Mouse (Mus musculus): Measurements from ENCODE around the gene Llgl2.

The Llgl2 gene

GRCm38 (mm10) chr11:115881002-115881401 lies 57.2 kb downstream of the Llgl2 start:
- DNase-seq = no peak

GRCm38 (mm10) chr11:115883251-115883650 lies 59.4 kb downstream of the Llgl2 start:
- no peak for DNase-seq

DNA sequence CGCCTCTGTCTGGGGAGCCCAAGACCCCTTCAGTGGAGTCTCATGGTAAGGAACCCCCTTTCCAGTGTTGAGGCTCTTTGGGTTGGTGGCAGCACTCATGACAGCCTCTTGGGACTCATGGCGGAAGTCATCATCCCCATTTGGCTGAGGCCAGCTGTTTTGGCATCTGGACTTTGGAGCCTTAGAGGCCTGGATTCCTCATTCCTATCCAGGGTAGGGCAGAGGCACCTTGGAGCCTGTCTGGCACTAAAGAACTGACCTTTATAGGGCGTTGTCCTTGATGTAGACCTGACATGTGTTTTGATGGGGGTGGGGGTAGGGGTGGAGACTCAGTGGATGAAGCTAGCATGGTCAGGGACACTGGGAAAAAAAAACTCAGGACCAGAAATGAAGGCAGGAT lies 60.5 kb downstream of the Llgl2 start:
- no peak for DNase-seq

DNA sequence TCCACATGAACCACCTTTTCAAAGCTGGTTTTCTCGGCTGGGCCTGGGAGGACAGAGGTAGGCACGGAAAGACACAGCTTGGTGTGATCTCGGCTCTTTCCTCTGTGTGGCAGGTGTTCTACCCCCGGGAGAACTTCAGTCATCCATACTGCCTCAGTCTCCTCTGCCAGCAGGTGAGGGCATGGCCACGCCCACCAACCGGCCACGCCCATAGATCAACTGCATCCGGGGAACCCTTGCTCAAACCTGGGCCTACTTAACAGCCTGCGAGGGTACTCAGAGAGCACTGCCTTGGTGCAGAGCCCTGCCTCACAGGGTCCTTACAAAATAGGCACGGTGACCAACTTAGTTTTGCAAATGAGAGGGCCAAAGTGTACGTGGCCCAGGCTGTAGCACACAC lies 61.4 kb downstream of the Llgl2 start:
- no peak for DNase-seq

DNA sequence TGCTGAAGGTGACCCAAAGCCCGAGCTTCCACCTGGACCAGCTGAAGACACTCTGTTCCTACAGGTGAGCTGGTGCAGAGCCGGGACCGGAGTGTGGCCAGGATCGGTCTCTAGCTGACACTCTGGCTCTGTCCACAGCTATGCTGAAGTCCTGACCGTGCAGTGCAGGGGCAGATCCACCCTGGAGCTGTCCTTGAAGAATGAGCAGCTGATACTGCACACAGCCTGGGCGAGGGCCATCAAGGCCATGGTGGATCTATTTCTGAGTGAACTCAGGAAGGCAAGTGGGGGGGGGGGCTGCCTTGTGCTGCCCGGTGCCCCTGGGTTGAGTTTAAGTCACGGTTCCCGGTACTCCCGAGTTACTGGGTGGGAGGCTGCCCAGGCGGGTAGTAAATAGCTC lies 62.6 kb downstream of the Llgl2 start:
- DNase-seq = no peak

GRCm38 (mm10) chr11:115888020-115888419 lies 64.2 kb downstream of the Llgl2 start:
- DNase-seq = no peak

DNA sequence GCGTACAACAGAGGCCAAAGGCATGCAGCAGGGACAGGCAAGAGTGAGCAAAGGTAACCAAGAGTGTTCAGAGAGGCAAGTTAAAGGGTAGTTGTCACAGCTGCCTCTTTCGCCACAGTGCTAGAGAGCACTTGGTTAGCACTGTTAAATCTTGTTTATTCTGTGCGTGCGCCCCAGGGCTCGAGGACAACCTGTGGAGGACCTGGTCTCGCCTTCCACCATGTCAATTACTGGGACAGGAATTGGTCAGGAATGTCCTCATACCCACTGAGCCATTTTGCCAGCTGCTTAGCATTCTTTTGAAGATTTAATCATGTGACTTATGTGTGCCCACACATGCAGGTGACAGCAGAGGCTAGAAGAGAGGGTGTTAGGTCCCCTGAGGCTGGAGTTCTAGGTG lies 65.3 kb downstream of the Llgl2 start:
- no peak for DNase-seq

DNA sequence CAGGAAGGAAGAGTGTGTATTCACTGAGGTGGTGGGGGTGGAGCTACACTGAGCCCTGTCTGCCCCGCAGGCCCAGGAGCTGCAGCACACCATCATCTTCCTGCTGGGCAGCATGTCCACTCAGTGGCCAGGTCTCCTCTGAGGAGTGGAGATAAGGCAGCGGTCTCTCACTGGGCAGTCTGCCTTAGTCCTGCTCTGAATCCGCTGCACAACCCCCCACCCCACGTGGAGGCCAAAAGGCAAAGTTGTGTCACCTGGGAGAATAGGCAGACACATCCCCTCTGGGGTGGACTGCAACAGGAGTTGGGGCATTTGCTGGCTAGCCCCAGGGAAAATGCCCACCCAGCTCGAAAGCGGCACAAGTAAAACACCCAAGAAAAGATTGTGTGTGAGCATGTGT lies 68.4 kb downstream of the Llgl2 start:
- DNase-seq = no peak

DNA sequence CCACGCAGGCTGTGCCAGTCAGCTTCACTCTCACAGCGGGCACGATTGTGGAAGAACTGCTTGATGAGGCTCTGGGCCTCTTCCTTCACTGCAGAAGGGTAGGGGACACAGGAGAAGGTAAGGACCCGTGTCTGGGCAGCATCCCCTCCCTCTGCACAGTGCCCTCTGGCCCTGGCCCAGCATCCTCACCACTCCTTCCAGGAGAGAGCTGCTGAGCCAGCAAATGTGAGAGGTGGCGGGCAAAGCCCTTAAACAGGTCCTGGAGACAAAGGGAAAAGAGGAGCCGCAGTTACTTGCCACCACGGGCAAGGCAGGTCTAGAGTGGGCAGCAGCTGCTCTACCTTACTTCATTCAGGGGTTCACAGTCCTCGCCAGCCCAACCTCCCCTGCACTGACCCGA lies 69.2 kb downstream of the Llgl2 start:
- DNase-seq = no peak

- peak; percentile 40 to 55 for DNase-seq
Observed at GRCm38 (mm10) chr11:115894755-115895520, 71.1 kb downstream of the Llgl2 start.

- DNase-seq = no peak
Observed at GRCm38 (mm10) chr11:115898446-115898845, 74.6 kb downstream of the Llgl2 start.

GRCm38 (mm10) chr11:115898886-115899285 lies 75.0 kb downstream of the Llgl2 start:
- peak; percentile 75 to 81 for DNase-seq

GRCm38 (mm10) chr11:115899486-115900266 lies 75.8 kb downstream of the Llgl2 start, which contains the start of gene Smim5:
Smim5 (plus strand) TSS chr11:115899966.
- DNase-seq = no peak

GRCm38 (mm10) chr11:115900561-115901337 lies 76.9 kb downstream of the Llgl2 start:
- DNase-seq = no peak

DNA sequence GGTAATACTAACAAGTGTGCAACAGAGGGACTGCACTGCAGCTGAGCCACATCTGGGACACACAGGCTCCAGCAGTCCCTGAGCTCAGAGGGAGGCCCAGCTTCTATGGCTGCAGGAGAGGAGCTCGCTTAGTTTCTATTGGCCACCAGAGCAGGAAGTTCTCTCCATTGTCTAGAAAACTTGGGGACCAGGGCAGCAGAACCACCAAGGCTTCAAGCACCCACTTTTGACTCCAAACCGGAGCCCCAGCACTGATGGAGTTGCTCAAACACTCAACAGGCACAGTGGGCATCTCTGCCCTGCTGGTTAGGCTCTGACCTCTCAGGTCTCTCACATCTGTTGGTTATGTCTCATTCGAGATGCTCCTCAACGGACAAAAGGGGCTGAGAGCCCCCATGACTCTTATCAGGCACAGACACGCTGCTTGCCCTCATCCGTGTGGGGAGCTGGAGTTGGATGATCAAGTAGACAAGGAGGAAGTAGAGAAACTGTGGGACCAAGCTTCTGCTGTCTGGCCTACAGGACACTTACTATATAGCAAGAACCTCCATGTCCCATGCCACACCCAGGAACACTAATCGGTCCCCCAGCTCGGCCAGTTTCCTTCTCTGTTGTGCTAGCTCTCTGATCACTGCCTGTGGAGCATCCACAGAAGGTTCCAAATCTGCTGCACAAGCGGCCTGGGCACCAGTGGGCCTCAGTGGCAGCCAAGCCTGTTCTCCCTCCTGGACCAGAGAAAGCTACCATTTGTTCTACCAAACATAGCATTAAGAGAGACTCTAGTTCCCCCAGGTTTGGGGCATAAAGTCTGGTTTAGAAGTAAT lies 77.7 kb downstream of the Llgl2 start:
- no peak for DNase-seq

GRCm38 (mm10) chr11:115902177-115902576 lies 78.3 kb downstream of the Llgl2 start:
- no peak for DNase-seq

DNA sequence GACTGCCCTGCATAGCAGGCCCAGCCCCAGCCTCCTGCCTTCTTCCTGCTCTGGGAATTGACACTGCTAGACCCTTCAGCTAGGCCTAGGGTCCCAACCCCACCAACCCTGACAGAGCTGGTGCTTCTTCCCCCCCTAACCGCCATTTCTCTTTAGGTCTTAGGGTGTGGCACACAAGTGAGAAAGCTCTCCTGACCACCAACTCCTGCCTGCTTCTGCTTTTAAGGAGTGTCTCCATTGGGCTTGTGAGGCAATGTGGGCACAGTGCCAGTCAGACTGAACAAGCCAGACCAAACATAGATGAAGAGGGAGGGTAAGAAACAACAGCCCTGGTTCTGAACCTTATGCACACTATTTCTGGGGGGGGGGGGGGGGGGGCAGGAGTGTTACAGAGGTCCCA lies 79.0 kb downstream of the Llgl2 start:
- DNase-seq = no peak

DNA sequence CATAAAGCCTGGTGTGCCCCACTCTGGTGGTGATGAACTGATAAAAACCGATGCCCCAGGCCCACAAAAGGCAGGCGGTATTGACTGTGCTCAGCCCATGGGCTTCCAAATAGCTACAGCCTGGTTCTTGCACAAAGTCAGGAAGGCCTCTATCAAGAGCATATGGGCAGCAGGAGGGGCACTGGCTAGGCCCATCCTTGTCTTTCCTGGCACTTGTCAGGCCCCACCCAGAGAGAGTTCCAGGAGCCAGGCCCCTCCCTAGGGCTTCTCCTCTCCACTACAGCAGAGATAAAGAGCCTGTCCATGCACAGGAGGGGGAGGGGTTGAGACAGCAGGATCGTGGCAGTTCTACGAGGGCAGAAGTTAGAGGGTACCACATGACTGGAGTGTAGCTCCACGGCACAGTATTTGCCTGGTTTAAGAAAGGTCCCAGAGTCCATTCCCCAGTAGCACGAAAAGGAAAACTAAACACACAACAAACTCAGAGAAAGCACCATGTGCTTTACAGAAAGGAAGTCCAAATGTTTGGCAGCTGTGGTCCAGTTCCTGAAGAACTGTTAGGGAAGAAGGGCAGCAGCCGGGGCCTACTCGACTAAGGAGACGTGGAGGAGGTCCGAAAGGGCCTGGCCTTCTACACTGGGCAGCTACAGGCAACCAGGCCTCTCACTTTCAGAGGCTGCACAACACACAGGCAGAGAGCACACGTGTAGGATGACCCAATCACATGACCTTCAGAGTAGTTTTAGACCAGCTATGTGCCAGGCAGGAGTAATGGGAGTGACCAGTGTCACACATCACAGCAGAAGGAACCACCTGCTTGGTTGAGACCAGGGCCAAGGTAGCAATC lies 79.8 kb downstream of the Llgl2 start:
- DNase-seq = no peak

DNA sequence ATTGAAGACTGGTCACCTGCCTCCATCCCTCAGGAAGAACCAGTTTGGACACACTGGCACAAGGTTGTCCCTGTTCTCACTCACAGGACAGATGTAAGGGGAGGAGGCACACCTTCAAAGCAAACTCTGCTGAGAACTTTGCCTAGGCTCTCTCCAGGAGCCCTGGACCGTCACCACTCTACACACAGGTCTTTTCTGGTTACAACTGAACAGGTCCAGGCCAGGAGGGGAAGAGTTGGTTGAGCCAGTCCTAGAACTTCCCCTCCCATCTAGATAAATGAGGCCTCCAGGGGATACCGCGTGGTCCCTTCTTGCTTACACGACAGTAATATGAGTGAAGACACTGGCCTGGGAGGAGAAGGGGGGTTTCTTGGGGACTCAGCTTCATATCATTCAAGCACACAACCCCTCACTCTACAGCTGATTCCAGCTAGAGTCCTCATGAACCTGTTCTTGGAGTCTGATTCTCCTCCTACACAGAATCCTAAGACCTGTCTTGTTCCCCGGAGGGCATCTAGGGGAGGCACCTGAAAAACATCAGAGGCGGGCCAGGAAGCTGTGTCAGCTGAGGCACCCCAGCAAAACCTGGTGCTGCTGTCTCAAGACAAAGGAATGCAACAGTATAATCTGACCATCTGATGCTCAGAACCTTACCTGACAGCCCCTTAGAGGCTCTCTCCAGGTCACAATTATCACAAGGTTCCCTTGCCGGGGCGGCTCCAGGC lies 80.5 kb downstream of the Llgl2 start:
- DNase-seq = no peak

Data from cerebellum, postnatal 36 days (tissue).